Mouse (Mus musculus): ENCODE measurements at regions not wholly inside any gene's neighbourhood (a gene's known extent, or its start where the extent isn't known, plus 50 kb on each side); places are given as distances from the start of the nearest gene placed in this dataset.

GRCm38 (mm10) chr5:18080761-18081160 is 118.4 kb downstream of the Gnat3 start:
- in situ Hi-C loops (cut with MboI; ENCODE audit: unreplicated experiment in 2 of 2), result loop anchor here in 1 of 2 experiments (5.0 kb wide), 1 partner anchor 367 kb away; no protein-coding TSS in a partner anchor

- in situ Hi-C loops (cut with MboI; ENCODE audit: unreplicated experiment in 2 of 2), result loop anchor here in 1 of 2 experiments (5.0 kb wide), 1 partner anchor 365 kb away; no protein-coding TSS in a partner anchor
Measured at GRCm38 (mm10) chr5:18082219-18082618, 119.9 kb downstream of the Gnat3 start.

GRCm38 (mm10) chr5:18083789-18084188 is 121.4 kb downstream of the Gnat3 start:
- in situ Hi-C loops (cut with MboI; ENCODE audit: unreplicated experiment in 2 of 2), result loop anchor here in 1 of 2 experiments (5.0 kb wide), 1 partner anchor 364 kb away; no protein-coding TSS in a partner anchor

GRCm38 (mm10) chr5:18085456-18085855 is 123.1 kb downstream of the Gnat3 start:
- in situ Hi-C loops (cut with MboI; ENCODE audit: unreplicated experiment in 2 of 2), result loop anchor here in 1 of 2 experiments (5.0 kb wide), 1 partner anchor 362 kb away; no protein-coding TSS in a partner anchor

GRCm38 (mm10) chr5:18087919-18088445 is 125.6 kb downstream of the Gnat3 start:
- in situ Hi-C loops (cut with MboI; ENCODE audit: unreplicated experiment in 2 of 2), result loop anchor here in 1 of 2 experiments (5.0 kb wide), 1 partner anchor 359 kb away; no protein-coding TSS in a partner anchor

- in situ Hi-C loops (cut with MboI; ENCODE audit: unreplicated experiment in 2 of 2), result loop anchor here in 1 of 2 experiments (5.0 kb wide), 1 partner anchor 357 kb away; no protein-coding TSS in a partner anchor
Measured at GRCm38 (mm10) chr5:18089956-18090355, 127.6 kb downstream of the Gnat3 start.

- in situ Hi-C loops (cut with MboI; ENCODE audit: unreplicated experiment in 2 of 2), result no loop called here
Measured at GRCm38 (mm10) chr5:18114905-18115689, 152.7 kb downstream of the Gnat3 start.

GRCm38 (mm10) chr5:18135794-18136678 is 173.7 kb downstream of the Gnat3 start:
- in situ Hi-C loops (cut with MboI; ENCODE audit: unreplicated experiment in 2 of 2), result no loop called here

GRCm38 (mm10) chr5:18137450-18138061 is 175.2 kb downstream of the Gnat3 start:
- in situ Hi-C loops (cut with MboI; ENCODE audit: unreplicated experiment in 2 of 2), result no loop called here

- in situ Hi-C loops (cut with MboI; ENCODE audit: unreplicated experiment in 2 of 2), result no loop called here
Measured at GRCm38 (mm10) chr5:18152241-18152640, 189.9 kb downstream of the Gnat3 start.

GRCm38 (mm10) chr5:18153703-18154102 is 191.4 kb downstream of the Gnat3 start:
- in situ Hi-C loops (cut with MboI; ENCODE audit: unreplicated experiment in 2 of 2), result no loop called here

- in situ Hi-C loops (cut with MboI; ENCODE audit: unreplicated experiment in 2 of 2), result no loop called here
Measured at GRCm38 (mm10) chr5:18163515-18163914, 196.6 kb downstream of the Gnai1 start.

- in situ Hi-C loops (cut with MboI; ENCODE audit: unreplicated experiment in 2 of 2), result no loop called here
Measured at GRCm38 (mm10) chr5:18177810-18178209, 182.3 kb downstream of the Gnai1 start.

GRCm38 (mm10) chr5:18211395-18212057 is 148.6 kb downstream of the Gnai1 start:
- in situ Hi-C loops (cut with MboI; ENCODE audit: unreplicated experiment in 2 of 2), result no loop called here
